Mouse (Mus musculus): Measurements from ENCODE around the gene Ddi2. TPM values are rescaled to one million over a fixed set of nuclear protein-coding genes. Genes with fewer than 3 reads are reported as not detected.

Gene Ddi2
- polyA plus RNA-seq, 2 experiments = 18.5 to 22.1 TPM

GRCm38 (mm10) chr4:141723673-141724068 is 452 bp upstream of the Ddi2 start:
- Histone ChIP-seq H3K4me1 (ENCODE audit: control insufficient read depth, insufficient read depth, low read length) (peaks cover 10% of the 10 kb centered on the region), H3K4me2 (replicated peaks; ENCODE audit: low read depth, low read length, severe bottlenecking) (peak overlapping the region; percentile 78), H3K9me3 (ENCODE audit: control insufficient read depth, low read length) (no peaks in the 10 kb centered on the region), H3K9ac (ENCODE audit: low read depth, low read length, severe bottlenecking) (peak overlapping the region; percentile 93), H3K36me3 (ENCODE audit: control insufficient read depth, insufficient read depth, low read length) (no peaks in the 10 kb centered on the region; the same call in 1 of the 2 replicates), H3K27me3 (ENCODE audit: control insufficient read depth, insufficient read depth, low read length) (no peaks in the 10 kb centered on the region), H3K4me3 (replicated peaks; ENCODE audit: low read length) (peak overlapping the region; percentile 86), H3K27ac (replicated peaks; ENCODE audit: low read depth, low read length) (peak overlapping the region; percentile 87; the same call in 1 of the 2 replicates)
- no peak for TF ChIP-seq POLR2A (IDR thresholded peaks at IDR 0.05; ENCODE audit: borderline replicate concordance, extremely low read depth, insufficient read depth, insufficient read length)
- DNase-seq (ENCODE audit: low spot score) = no peak
- 7% methylated on average over 13 of the region's 13 CpGs for WGBS
- ATAC-seq (ENCODE audit: low FRiP score, low read depth) = peak; percentile 44; the same call in 1 of the 2 replicates

DNA sequence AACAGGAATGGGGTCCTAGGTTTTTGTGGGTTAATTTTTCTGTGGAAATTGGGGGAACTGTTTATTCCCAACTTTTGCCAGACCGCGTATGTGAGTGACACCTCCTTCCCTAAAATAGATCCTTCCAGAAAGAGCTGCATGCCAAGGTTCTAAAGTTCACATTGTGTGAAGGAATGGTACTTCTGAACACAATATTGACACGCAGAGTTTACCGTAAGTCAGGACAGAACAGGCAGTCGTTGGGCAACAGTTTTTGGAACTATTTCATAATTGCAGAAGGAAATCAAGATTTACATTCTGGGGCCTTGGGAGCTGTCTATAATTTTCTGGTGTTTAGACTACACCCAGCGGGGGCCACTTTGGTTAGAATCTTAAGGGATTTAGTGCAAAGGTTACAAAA is 1.3 kb downstream of the Ddi2 start:
- peak overlapping the region; percentile 86 for H3K4me3 ChIP-seq (replicated peaks; ENCODE audit: low read length)
- no peak overlapping the region for H3K27ac ChIP-seq (replicated peaks; ENCODE audit: low read depth, low read length)
- H3K4me1 ChIP-seq (ENCODE audit: control insufficient read depth, insufficient read depth, low read length) = peaks cover 10% of the 10 kb centered on the region
- H3K4me2 ChIP-seq (replicated peaks; ENCODE audit: low read depth, low read length, severe bottlenecking) = peak overlapping the region; percentile 78
- ATAC-seq (ENCODE audit: low FRiP score, low read depth) = no peak
- no peak for DNase-seq (ENCODE audit: low spot score)
- peaks cover 1% of the 10 kb centered on the region; the same call in 1 of the 2 replicates for H3K36me3 ChIP-seq (ENCODE audit: control insufficient read depth, insufficient read depth, low read length)
- H3K9ac ChIP-seq (ENCODE audit: low read depth, low read length, severe bottlenecking) = peak overlapping the region; percentile 93
- 71% methylated on average over 6 of the region's 6 CpGs for WGBS
- no peaks in the 10 kb centered on the region for H3K9me3 ChIP-seq (ENCODE audit: control insufficient read depth, low read length)
- TF ChIP-seq POLR2A (IDR thresholded peaks at IDR 0.05; ENCODE audit: borderline replicate concordance, extremely low read depth, insufficient read depth, insufficient read length) = no peak
- H3K27me3 ChIP-seq (ENCODE audit: control insufficient read depth, insufficient read depth, low read length) = no peaks in the 10 kb centered on the region

GRCm38 (mm10) chr4:141720761-141721523 is 2.3 kb downstream of the Ddi2 start:
- H3K27ac ChIP-seq (replicated peaks; ENCODE audit: low read depth, low read length) = no peak overlapping the region
- peaks cover 6% of the 10 kb centered on the region; the same call in 1 of the 2 replicates for H3K36me3 ChIP-seq (ENCODE audit: control insufficient read depth, insufficient read depth, low read length)
- ATAC-seq (ENCODE audit: low FRiP score, low read depth) = no peak
- H3K9me3 ChIP-seq (ENCODE audit: control insufficient read depth, low read length) = no peaks in the 10 kb centered on the region
- peak overlapping the region; percentile 78 for H3K4me2 ChIP-seq (replicated peaks; ENCODE audit: low read depth, low read length, severe bottlenecking)
- no peak overlapping the region for H3K9ac ChIP-seq (ENCODE audit: low read depth, low read length, severe bottlenecking)
- no peak for DNase-seq (ENCODE audit: low spot score)
- no peaks in the 10 kb centered on the region for H3K27me3 ChIP-seq (ENCODE audit: control insufficient read depth, insufficient read depth, low read length)
- no peak overlapping the region; the same call in 1 of the 2 replicates for H3K4me3 ChIP-seq (replicated peaks; ENCODE audit: low read length)
- WGBS = 83% methylated on average over 6 of the region's 6 CpGs
- peaks cover 10% of the 10 kb centered on the region for H3K4me1 ChIP-seq (ENCODE audit: control insufficient read depth, insufficient read depth, low read length)
- TF ChIP-seq POLR2A (IDR thresholded peaks at IDR 0.05; ENCODE audit: borderline replicate concordance, extremely low read depth, insufficient read depth, insufficient read length) = no peak

- H3K4me1 ChIP-seq (ENCODE audit: control insufficient read depth, insufficient read depth, low read length) = peaks cover 18% of the 10 kb centered on the region
- no peak overlapping the region for H3K9ac ChIP-seq (ENCODE audit: low read depth, low read length, severe bottlenecking)
- H3K4me2 ChIP-seq (replicated peaks; ENCODE audit: low read depth, low read length, severe bottlenecking) = no peak overlapping the region
- H3K27ac ChIP-seq (replicated peaks; ENCODE audit: low read depth, low read length) = no peak overlapping the region
- DNase-seq (ENCODE audit: low spot score) = no peak
- TF ChIP-seq POLR2A (IDR thresholded peaks at IDR 0.05; ENCODE audit: borderline replicate concordance, extremely low read depth, insufficient read depth, insufficient read length) = no peak
- H3K9me3 ChIP-seq (ENCODE audit: control insufficient read depth, low read length) = no peaks in the 10 kb centered on the region
- ATAC-seq (ENCODE audit: low FRiP score, low read depth) = no peak
- no peaks in the 10 kb centered on the region for H3K27me3 ChIP-seq (ENCODE audit: control insufficient read depth, insufficient read depth, low read length)
- H3K36me3 ChIP-seq (ENCODE audit: control insufficient read depth, insufficient read depth, low read length) = peaks cover 6% of the 10 kb centered on the region; the same call in 1 of the 2 replicates
- WGBS = 90% methylated on average over 1 of the region's 1 CpGs
- no peak overlapping the region for H3K4me3 ChIP-seq (replicated peaks; ENCODE audit: low read length)
These were observed 3.9 kb downstream of the Ddi2 start for GRCm38 (mm10) chr4:141719304-141719703.

- ATAC-seq (ENCODE audit: low FRiP score, low read depth) (no peak), DNase-seq (ENCODE audit: low spot score) (no peak)
- no peak overlapping the region for H3K4me3 ChIP-seq (replicated peaks; ENCODE audit: low read length)
- peaks cover 23% of the 10 kb centered on the region for H3K4me1 ChIP-seq (ENCODE audit: control insufficient read depth, insufficient read depth, low read length)
- H3K36me3 ChIP-seq (ENCODE audit: control insufficient read depth, insufficient read depth, low read length) = peaks cover 14% of the 10 kb centered on the region
- H3K27me3 ChIP-seq (ENCODE audit: control insufficient read depth, insufficient read depth, low read length) = no peaks in the 10 kb centered on the region
- H3K27ac ChIP-seq (replicated peaks; ENCODE audit: low read depth, low read length) = no peak overlapping the region
- no peak for TF ChIP-seq POLR2A (IDR thresholded peaks at IDR 0.05; ENCODE audit: borderline replicate concordance, extremely low read depth, insufficient read depth, insufficient read length)
- no peak overlapping the region for H3K4me2 ChIP-seq (replicated peaks; ENCODE audit: low read depth, low read length, severe bottlenecking)
- H3K9ac ChIP-seq (ENCODE audit: low read depth, low read length, severe bottlenecking) = no peak overlapping the region
- no peaks in the 10 kb centered on the region for H3K9me3 ChIP-seq (ENCODE audit: control insufficient read depth, low read length)
- 78% methylated on average over 4 of the region's 4 CpGs for WGBS
These were observed 5.6 kb downstream of the Ddi2 start for GRCm38 (mm10) chr4:141717633-141718032.
